23 mouse cellular contexts compared by ENCODE assay signal in genomic region chr3:50026039-50026438, GRCm38 (mm10).
A peak's percentile ranks its signal among the peaks of the same experiment; 100 is the strongest.
DNase-seq lines count a peak whose midpoint lies in the region; ATAC-seq lines count a peak whose summit lies in the region.
"Had no signal": no experiment of that assay in that cellular context is flagged by ENCODE, and none has a peak within 500 bp of the region (broad histone marks: within the 10 kb centered on the region; RNA-seq: fewer than 3 reads in every experiment).

No protein-coding gene starts in this region.

- no peaks in the 10 kb centered on the region for H3K27me3 ChIP-seq in intestine, embryonic 15.5 days (replicated peaks)
- no peaks in the 10 kb centered on the region for H3K27me3 ChIP-seq in forebrain, embryonic 16.5 days (replicated peaks; ENCODE audit: control insufficient read depth, insufficient read depth, low read length)
- H3K27me3 ChIP-seq in forebrain, embryonic 12.5 days: no peaks in the 10 kb centered on the region
- H3K27me3 ChIP-seq: forebrain, embryonic 15.5 days; heart, embryonic 13.5 days; hindbrain, embryonic 12.5 days; hindbrain, embryonic 15.5 days had no signal

- no peak overlapping the region for H3K4me2 ChIP-seq in intestine, embryonic 15.5 days (replicated peaks)
- H3K4me2 ChIP-seq in forebrain, embryonic 16.5 days (ENCODE audit: low read length): no peak overlapping the region
- H3K4me2 ChIP-seq in forebrain, embryonic 12.5 days: no peak overlapping the region
- H3K4me2 ChIP-seq: forebrain, embryonic 15.5 days; heart, embryonic 13.5 days; hindbrain, embryonic 12.5 days; hindbrain, embryonic 15.5 days had no signal

- peak; percentile 38 for DNase-seq in embryo, embryonic 10 days (ENCODE audit: low spot score)
- DNase-seq in embryo, embryonic 10.5 days (ENCODE audit: low spot score): no peak
- peak; percentile 28 for DNase-seq in urinary bladder, postnatal 14 days (ENCODE audit: low spot score)
- no peak for DNase-seq in urinary bladder, adult 2 months (ENCODE audit: low spot score)
- DNase-seq in large intestine, adult 2 months (ENCODE audit: low read depth, low spot score): peak; percentile 46
- DNase-seq: adrenal gland, adult 2 months; adrenal gland, postnatal 14 days; cerebellum, adult 11-12 months; cerebellum, adult 8-10 months; embryo, embryonic 11 days; gastrocnemius, postnatal 25 days; heart, adult 2 months; kidney, adult 11 months; kidney, adult 8-10 months had no signal

- no peaks in the 10 kb centered on the region for H3K4me1 ChIP-seq in intestine, embryonic 15.5 days (replicated peaks)
- H3K4me1 ChIP-seq in forebrain, embryonic 16.5 days (replicated peaks; ENCODE audit: control insufficient read depth, insufficient read depth, low read length): no peaks in the 10 kb centered on the region
- H3K4me1 ChIP-seq in forebrain, embryonic 12.5 days: no peaks in the 10 kb centered on the region
- H3K4me1 ChIP-seq: forebrain, embryonic 10.5 days; forebrain, embryonic 15.5 days; heart, embryonic 10.5 days; heart, embryonic 13.5 days; hindbrain, embryonic 12.5 days; hindbrain, embryonic 15.5 days had no signal

- no peaks in the 10 kb centered on the region for H3K9me3 ChIP-seq in intestine, embryonic 15.5 days
- no peaks in the 10 kb centered on the region for H3K9me3 ChIP-seq in forebrain, embryonic 16.5 days (ENCODE audit: control insufficient read depth, low read length)
- H3K9me3 ChIP-seq in forebrain, embryonic 12.5 days: no peaks in the 10 kb centered on the region
- H3K9me3 ChIP-seq: forebrain, embryonic 15.5 days; heart, embryonic 10.5 days; hindbrain, embryonic 12.5 days; hindbrain, embryonic 15.5 days had no signal

- no peak overlapping the region for H3K9ac ChIP-seq in intestine, embryonic 15.5 days
- no peak overlapping the region for H3K9ac ChIP-seq in forebrain, embryonic 16.5 days (replicated peaks; ENCODE audit: low read depth, low read length)
- no peak overlapping the region for H3K9ac ChIP-seq in forebrain, embryonic 12.5 days
- H3K9ac ChIP-seq: forebrain, embryonic 15.5 days; heart, embryonic 13.5 days; hindbrain, embryonic 12.5 days; hindbrain, embryonic 15.5 days had no signal

- H3K4me3 ChIP-seq in intestine, embryonic 15.5 days (replicated peaks): no peak overlapping the region
- no peak overlapping the region for H3K4me3 ChIP-seq in forebrain, embryonic 16.5 days (replicated peaks; ENCODE audit: low read length)
- H3K4me3 ChIP-seq in forebrain, embryonic 12.5 days (replicated peaks): no peak overlapping the region
- H3K4me3 ChIP-seq: forebrain, embryonic 10.5 days; forebrain, embryonic 15.5 days; heart, adult 2 months; heart, embryonic 10.5 days; heart, embryonic 13.5 days; hindbrain, embryonic 12.5 days; hindbrain, embryonic 15.5 days had no signal

- H3K27ac ChIP-seq in intestine, embryonic 15.5 days: no peak overlapping the region
- H3K27ac ChIP-seq in forebrain, embryonic 16.5 days (ENCODE audit: low read length): no peak overlapping the region
- H3K27ac ChIP-seq in forebrain, embryonic 12.5 days: no peak overlapping the region
- H3K27ac ChIP-seq: forebrain, embryonic 10.5 days; forebrain, embryonic 15.5 days; heart, adult 2 months; heart, embryonic 10.5 days; heart, embryonic 13.5 days; hindbrain, embryonic 12.5 days; hindbrain, embryonic 15.5 days had no signal

- ATAC-seq in intestine, embryonic 15.5 days: peak; percentile 86
- no peak for ATAC-seq in forebrain, embryonic 16.5 days
- no peak for ATAC-seq in forebrain, embryonic 12.5 days (ENCODE audit: low FRiP score)
- ATAC-seq: forebrain, embryonic 15.5 days had no signal

- H3K36me3 ChIP-seq in intestine, embryonic 15.5 days: no peaks in the 10 kb centered on the region
- no peaks in the 10 kb centered on the region for H3K36me3 ChIP-seq in forebrain, embryonic 16.5 days (ENCODE audit: control insufficient read depth, insufficient read depth)
- no peaks in the 10 kb centered on the region for H3K36me3 ChIP-seq in forebrain, embryonic 12.5 days (replicated peaks)
- H3K36me3 ChIP-seq: forebrain, embryonic 10.5 days; forebrain, embryonic 15.5 days; heart, embryonic 10.5 days; heart, embryonic 13.5 days; hindbrain, embryonic 12.5 days; hindbrain, embryonic 15.5 days had no signal

- WGBS in intestine, embryonic 15.5 days: 26% methylated on average over 5 of the region's 5 CpGs
- 22% methylated on average over 5 of the region's 5 CpGs for WGBS in large intestine, adult 2 months
- 63% methylated on average over 5 of the region's 5 CpGs for WGBS in forebrain, embryonic 16.5 days
- 63% methylated on average over 5 of the region's 5 CpGs for WGBS in forebrain, embryonic 12.5 days

Comparison
In these comparisons a context has a peak if more than half of its experiments do, and no peak if none do; other contexts are left out.
1. DNase-seq: peak in embryo, embryonic 10 days (single experiment), urinary bladder, postnatal 14 days (single experiment) and large intestine, adult 2 months (single experiment); none in embryo, embryonic 10.5 days (single experiment) and urinary bladder, adult 2 months (single experiment).